Mouse (Mus musculus) kidney, adult 2 months (tissue): Measurements from ENCODE around the gene Cldn2.

Experiments used
- CTCF ChIP-seq: fragments of 200-500 bp; conservative IDR thresholded peaks from 2 replicates; pipeline ENCODE4 v1.5.1; 2011; ENCODE audit warnings: low read depth, mild to moderate bottlenecking, control low read depth, low read length, moderate library complexity, mixed read lengths; ENCODE audit not compliant: insufficient read depth, insufficient read length
- POLR2A ChIP-seq: fragments of 200-500 bp; IDR thresholded peaks from one replicate; pipeline ENCODE4 v1.6.1; 2011; ENCODE audit warnings: low read depth, low read length, control low read depth

DNA sequence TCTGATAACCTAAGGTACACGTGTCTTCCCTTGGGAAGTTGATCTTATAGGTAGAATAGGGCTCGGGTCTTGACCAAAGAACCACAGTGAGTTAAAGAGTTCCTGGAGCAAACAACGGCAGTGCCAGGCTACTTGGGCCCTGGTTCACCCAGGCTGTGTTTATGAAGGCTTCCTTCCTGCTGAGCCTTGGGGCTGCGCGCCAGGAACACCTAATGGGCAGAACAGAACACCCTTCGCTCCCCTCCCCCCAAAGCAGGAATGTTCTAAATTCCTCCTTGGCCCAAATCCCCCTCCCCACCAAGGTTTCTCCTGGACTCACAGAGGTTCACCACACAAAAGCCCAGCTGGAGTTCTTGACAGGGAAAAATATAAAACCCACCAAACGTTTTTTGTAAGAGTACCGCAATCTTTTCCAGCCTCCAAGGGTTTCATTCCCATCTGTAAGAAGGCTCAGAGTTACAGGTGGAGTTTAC lies at the start of gene Cldn2:
- no peak for TF ChIP-seq POLR2A
- no peak for TF ChIP-seq CTCF
